Mouse (Mus musculus): ENCODE data around the gene Nudt21. TPM values are rescaled to one million over a fixed set of nuclear protein-coding genes. Genes with fewer than 3 reads are reported as not detected.

The Nudt21 gene
- polyA plus RNA-seq, 1 experiment from 2014 or later = 193 TPM

DNA sequence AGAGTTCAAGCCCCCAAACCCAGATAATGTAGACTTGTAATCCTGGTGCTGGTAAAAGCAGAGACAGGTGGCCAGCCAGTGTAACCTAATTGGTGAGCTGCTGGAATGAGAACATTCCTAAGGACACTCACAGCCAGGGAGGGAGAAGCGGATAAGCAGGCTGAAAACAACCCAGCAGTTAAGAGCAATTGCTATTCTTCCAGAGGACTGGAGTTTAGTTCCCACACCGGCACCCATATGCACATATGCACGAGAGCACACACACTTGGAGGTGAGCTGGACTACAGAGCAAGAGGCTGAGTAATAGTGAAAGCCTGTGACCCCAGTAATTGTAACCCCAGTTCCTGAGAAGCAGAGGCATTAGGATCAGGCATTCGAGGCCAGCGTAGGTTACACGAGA, 12.9 kb downstream of the Nudt21 start:
- Histone ChIP-seq H3K9me3 (no peaks in the 10 kb centered on the region), H3K27me3 (ENCODE audit: poor library complexity, severe bottlenecking) (no peaks in the 10 kb centered on the region), H3K36me3 (replicated peaks) (peaks cover 94% of the 10 kb centered on the region), H3K4me1 (no peaks in the 10 kb centered on the region), H3K4me3 (no peak overlapping the region), H3K27ac (no peak overlapping the region)
- DNase-seq (ENCODE audit: extremely low spot score, low spot score) = no peak
- 93% methylated on average over 6 of the region's 6 CpGs for WGBS

DNA sequence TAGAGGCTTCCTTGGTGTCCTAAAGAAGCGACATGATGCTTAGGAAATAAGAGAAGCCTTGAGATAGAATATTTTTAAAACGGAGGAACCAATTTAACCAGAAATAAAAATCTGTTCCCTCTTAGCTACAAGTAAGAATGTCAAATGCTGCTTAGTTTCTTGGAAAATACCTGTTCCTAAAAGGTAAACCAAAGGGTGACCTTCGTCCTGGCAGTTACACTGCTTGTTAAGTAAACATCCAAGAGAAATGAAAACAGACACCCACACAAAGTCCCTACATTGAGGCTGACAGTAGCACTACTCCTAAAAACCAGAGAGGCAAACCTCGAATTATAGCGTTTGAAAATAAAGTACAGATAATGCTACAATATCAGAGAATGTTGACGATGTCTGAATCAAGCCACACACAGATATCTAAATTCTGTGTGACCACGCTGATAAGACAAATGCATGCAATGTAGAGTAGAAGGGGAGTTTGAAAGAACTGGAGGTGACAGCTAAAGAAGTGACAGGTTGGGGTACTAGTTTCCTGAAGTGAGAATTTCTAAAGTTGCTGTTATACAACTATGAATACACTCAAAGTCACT, 23.7 kb downstream of the Nudt21 start:
- Histone ChIP-seq H3K27ac (peak overlapping the region; percentile 97), H3K36me3 (replicated peaks) (peaks cover 24% of the 10 kb centered on the region), H3K4me1 (peaks cover 36% of the 10 kb centered on the region), H3K9me3 (no peaks in the 10 kb centered on the region), H3K27me3 (ENCODE audit: poor library complexity, severe bottlenecking) (no peaks in the 10 kb centered on the region), H3K4me3 (peak overlapping the region; percentile 85)
- WGBS = 42% methylated on average over 7 of the region's 7 CpGs
- DNase-seq (ENCODE audit: extremely low spot score, low spot score) = no peak

DNA sequence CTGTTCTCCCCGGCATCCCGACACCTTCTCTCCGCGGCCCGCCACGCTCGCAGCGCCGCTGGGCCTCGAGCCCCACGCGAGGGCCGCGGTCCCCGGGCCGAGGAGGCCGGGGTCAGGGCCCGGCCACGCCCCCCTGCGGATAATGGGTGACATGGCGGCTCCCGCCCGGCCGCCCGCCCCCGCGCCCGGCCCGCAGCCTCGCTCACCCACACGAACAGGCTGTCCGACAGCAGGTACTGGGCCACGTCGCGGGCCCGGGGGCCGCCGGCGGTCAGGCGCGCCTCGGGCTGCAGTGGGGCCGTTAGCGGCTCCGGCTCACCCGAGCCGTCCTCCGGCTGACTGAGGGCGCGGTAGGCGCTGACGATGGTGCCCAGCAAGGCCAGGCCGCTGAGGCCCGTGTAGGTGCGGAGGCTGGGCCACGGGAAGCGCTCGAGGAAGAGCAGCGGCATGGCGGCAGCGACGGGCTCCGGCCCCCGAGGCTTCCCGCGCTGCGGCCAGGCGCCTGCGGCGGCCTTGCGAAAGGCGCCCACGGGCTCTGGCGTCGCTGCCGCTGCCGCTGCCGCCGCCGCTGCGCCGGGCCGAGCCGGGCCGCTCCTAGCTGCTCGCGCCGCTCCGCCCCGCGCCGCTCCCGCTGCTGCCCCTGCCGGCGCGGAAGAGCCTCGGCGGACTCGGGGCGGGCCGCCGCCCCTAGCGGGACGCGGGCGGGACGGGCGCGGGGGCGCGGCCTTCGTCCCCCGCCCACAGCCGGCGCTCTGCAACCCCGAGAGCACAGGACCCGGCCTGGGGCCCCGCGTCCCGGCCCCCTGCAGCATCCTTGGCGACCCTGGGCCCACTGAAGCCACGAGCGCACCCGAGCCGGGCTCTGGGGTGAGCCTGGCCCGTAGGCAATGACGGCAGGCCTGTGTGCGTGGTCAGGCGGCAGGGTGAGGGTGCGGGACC, 24.5 kb downstream of the Nudt21 start, which contains the start of gene Amfr:
Gene Amfr (minus strand): TSS at position 830 of the 939 bp plus-strand sequence.
- under 1% methylated on average over 103 of the region's 130 CpGs for WGBS
- peaks cover 24% of the 10 kb centered on the region for H3K36me3 ChIP-seq (replicated peaks)

DNA sequence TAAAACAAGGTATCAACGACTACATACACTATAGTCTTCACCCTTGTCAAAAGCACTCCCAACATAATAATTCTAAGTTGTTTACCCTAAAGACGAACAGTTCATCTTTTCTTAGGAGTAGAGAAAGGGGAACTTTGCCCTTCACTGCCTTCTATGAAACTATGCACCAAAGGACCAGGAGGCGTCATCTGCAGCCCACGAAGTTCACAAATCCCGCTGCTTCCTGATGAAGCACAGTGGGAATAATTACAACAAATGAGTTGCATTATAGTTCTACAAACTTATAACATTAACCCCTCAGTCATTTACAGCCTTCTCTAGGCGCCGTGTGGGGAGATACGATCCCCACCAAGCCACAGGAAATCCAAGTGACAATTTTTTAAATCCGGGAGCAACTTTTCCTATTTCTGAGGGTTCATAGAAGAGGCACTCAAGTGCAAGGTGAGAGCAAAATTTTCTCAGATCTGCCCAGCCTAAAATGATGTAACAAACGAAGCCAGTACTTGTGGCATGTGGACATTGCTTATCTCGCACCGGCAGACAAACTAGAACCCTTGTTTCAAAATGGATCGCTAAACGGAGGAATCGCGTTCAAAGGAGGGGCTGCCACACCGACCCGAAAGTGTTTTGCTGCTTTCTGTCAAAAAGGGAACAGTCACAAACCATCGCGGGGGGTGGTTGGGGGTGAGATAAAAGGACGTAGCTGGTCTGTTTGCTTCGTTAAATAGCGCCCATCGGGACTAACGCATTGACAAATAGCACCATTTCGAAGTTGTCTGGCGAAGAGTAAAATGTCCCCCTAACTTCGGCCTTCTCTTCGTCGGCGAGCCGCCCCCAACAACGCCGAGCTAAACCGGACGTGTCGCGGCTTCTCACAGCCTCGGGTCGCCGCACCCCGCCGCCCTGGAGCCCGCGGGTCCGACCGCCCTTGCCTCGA, 25.5 kb downstream of the Nudt21 start:
- peaks cover 26% of the 10 kb centered on the region for H3K36me3 ChIP-seq (replicated peaks)
- peaks cover 36% of the 10 kb centered on the region for H3K4me1 ChIP-seq
- no peaks in the 10 kb centered on the region for H3K9me3 ChIP-seq
- peak overlapping the region; percentile 97 for H3K27ac ChIP-seq
- no peaks in the 10 kb centered on the region for H3K27me3 ChIP-seq (ENCODE audit: poor library complexity, severe bottlenecking)
- peak overlapping the region; percentile 85 for H3K4me3 ChIP-seq
- no peak for DNase-seq (ENCODE audit: extremely low spot score, low spot score)
- WGBS = 7% methylated on average over 48 of the region's 48 CpGs

More for the DNA sequence above, 24.5 kb downstream of the Nudt21 start, which contains the start of gene Amfr:
- Histone ChIP-seq H3K9me3 (no peaks in the 10 kb centered on the region), H3K4me3 (peak within 1 kb of the TSS; percentile 85), H3K27me3 (ENCODE audit: poor library complexity, severe bottlenecking) (no peaks in the 10 kb centered on the region), H3K4me1 (peaks cover 36% of the 10 kb centered on the region), H3K27ac (peak within 1 kb of the TSS; percentile 97)
- peak; percentile 75 for DNase-seq (ENCODE audit: extremely low spot score, low spot score)

DNA sequence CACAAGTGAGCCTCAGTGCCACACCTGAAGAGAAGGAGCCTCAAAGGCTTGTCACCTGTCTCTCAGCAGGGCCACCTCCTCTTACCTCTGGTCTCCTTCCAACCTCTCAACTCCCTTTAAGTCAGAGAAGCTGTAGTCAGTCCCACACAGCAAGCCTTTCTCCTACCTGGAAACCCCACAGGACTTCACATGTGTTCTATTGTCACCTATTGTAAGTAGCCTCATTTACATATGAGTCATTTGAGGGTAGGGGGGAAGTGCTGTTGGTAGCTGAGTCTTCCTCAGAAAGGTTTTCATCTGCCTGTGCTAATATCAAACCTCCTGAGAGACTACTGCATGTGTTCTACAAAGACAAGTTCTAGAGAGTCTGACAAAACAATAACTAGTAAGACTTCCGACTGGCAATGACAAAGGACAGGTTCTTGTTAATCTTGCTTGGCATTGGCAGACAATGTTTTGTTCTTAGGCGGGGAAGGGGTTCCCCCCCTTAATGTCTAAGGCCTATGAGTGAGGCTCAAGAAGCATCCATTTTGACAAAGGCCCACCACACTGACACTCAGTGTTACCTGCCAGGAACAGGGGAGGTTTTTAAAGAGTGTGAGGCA, 26.6 kb downstream of the Nudt21 start:
- Histone ChIP-seq H3K4me1 (peaks cover 36% of the 10 kb centered on the region), H3K4me3 (peak overlapping the region; percentile 85), H3K27ac (no peak overlapping the region), H3K36me3 (replicated peaks) (peaks cover 25% of the 10 kb centered on the region), H3K9me3 (no peaks in the 10 kb centered on the region), H3K27me3 (ENCODE audit: poor library complexity, severe bottlenecking) (no peaks in the 10 kb centered on the region)
- no peak for DNase-seq (ENCODE audit: extremely low spot score, low spot score)
- WGBS = 39% methylated on average over 2 of the region's 2 CpGs

DNA sequence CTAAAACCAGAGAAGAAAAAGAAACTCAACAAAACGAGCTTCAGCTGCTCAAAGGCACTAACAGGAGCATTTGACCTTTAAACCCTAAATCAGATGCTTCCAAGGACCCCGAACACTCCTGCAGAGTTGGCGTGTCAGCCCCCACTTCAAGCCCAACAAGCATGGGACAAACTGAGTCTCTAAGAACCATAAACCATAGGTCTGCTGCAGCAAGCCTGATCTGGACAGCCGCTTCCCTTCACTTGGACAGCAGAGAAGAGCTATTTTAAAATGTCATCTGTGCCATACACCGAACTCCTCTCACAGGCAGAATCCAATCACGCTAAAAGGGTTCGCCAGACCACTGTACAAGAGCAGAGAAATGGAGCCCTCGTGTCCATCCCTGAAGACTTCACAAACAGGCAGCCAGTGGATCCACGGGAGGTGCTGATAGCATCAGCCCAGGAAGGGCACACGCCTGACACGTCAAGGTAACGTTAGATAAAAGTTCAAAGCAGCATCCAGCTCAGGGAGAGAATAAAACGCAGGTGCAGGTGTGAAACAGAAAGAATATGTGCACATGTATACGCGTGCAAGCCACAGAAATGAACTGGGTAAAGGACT, 27.5 kb downstream of the Nudt21 start:
- Histone ChIP-seq H3K27ac (no peak overlapping the region), H3K27me3 (ENCODE audit: poor library complexity, severe bottlenecking) (no peaks in the 10 kb centered on the region), H3K4me1 (peaks cover 36% of the 10 kb centered on the region), H3K36me3 (replicated peaks) (peaks cover 24% of the 10 kb centered on the region), H3K4me3 (no peak overlapping the region), H3K9me3 (no peaks in the 10 kb centered on the region)
- 69% methylated on average over 15 of the region's 15 CpGs for WGBS
- no peak for DNase-seq (ENCODE audit: extremely low spot score, low spot score)

DNA sequence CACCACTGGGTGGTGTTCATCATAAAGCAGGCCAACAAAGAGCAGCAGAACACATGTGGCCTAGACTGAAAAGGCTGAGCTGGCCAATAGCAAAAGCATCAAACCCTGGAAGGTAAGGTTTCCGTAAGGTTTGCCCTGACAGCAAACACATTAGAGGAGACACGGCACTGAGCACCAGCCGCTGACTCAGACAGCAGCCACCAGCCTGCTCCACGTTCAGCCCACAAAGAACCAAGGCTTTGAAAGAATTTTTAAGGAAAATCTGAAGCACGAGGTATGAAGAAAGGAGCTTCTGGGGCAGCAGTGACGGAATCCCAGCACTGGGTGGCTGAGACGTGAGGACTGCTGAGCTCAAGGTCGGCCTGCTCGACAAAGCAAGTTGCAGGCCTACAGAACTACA, 32.7 kb downstream of the Nudt21 start:
- peaks cover 68% of the 10 kb centered on the region for H3K36me3 ChIP-seq (replicated peaks)
- no peak overlapping the region for H3K4me3 ChIP-seq
- 90% methylated on average over 9 of the region's 9 CpGs for WGBS

DNA sequence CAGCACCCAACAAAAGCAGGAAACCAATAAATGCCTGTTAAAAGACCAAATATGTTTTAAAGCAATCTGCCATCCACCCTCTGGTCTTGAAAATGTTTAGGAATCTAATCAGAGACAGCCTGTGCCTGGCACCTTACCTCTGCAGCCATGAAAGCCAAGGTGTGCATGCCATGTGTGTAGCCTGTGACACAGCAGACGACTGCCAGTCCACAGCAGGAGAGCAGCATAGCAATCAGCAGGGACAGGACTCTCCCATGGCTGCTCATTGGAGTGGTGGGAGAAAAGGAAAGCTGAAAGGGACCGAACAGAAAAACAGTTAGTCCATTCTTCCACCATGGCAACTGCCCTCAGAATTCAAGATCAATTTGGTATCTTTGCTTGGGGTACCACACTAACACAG, 37.9 kb downstream of the Nudt21 start:
- Histone ChIP-seq H3K9me3 (no peaks in the 10 kb centered on the region), H3K4me1 (no peaks in the 10 kb centered on the region), H3K36me3 (replicated peaks) (peaks cover 83% of the 10 kb centered on the region), H3K4me3 (no peak overlapping the region), H3K27ac (no peak overlapping the region), H3K27me3 (ENCODE audit: poor library complexity, severe bottlenecking) (no peaks in the 10 kb centered on the region)
- no peak for DNase-seq (ENCODE audit: extremely low spot score, low spot score)
- 92% methylated on average over 2 of the region's 2 CpGs for WGBS

More for the DNA sequence above, 32.7 kb downstream of the Nudt21 start:
- H3K4me1 ChIP-seq = peaks cover 6% of the 10 kb centered on the region
- no peak for DNase-seq (ENCODE audit: extremely low spot score, low spot score)
- H3K27me3 ChIP-seq (ENCODE audit: poor library complexity, severe bottlenecking) = no peaks in the 10 kb centered on the region
- H3K9me3 ChIP-seq = no peaks in the 10 kb centered on the region
- H3K27ac ChIP-seq = no peak overlapping the region

DNA sequence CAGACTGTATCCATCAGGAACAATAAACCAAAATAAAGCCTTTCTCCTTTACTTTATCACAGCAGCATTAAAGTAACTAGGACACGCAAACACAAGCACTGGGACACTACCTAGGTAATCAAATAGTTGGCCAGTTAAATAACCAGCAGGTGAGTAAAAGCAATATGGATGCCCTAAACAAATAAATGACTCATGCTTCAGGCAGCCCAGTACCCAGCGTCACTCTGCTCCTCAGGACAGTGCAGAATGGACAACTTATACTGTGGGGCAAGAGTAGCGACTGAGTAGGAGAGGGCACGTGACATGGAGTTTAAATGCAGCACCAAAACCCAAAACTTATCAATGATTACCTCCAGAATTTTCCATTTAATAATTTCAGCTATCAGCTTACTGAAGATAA, 47.1 kb downstream of the Nudt21 start:
- Histone ChIP-seq H3K9me3 (peaks cover 16% of the 10 kb centered on the region), H3K27ac (no peak overlapping the region), H3K36me3 (replicated peaks) (peaks cover 86% of the 10 kb centered on the region), H3K4me3 (no peak overlapping the region), H3K27me3 (ENCODE audit: poor library complexity, severe bottlenecking) (no peaks in the 10 kb centered on the region), H3K4me1 (no peaks in the 10 kb centered on the region)
- WGBS = 93% methylated on average over 4 of the region's 4 CpGs
- DNase-seq (ENCODE audit: extremely low spot score, low spot score) = peak; percentile 1

DNA sequence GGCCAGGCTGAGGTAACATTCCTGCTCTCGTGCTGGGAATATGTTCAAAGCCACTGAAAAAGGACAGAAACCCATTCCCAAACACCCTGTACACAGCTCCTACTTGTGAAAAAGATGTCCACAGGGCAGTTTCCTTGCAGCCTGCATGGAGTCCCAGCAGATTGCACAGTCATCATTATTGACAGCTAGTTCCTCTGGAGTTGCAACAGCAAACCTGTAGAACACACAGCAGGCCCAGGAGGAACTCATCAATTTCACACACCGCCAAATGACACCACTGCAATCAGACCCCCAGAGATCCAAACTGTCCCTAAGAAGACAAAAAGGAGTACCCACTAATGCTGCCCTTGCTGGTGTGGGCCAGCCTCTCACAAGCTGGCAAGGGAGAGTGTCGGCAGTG, 52.1 kb downstream of the Nudt21 start:
- Histone ChIP-seq H3K4me1 (no peaks in the 10 kb centered on the region), H3K27ac (no peak overlapping the region), H3K36me3 (replicated peaks) (peaks cover 92% of the 10 kb centered on the region), H3K4me3 (no peak overlapping the region), H3K9me3 (no peaks in the 10 kb centered on the region), H3K27me3 (ENCODE audit: poor library complexity, severe bottlenecking) (no peaks in the 10 kb centered on the region)
- DNase-seq (ENCODE audit: extremely low spot score, low spot score) = peak; percentile 10
- WGBS = 92% methylated on average over 3 of the region's 3 CpGs

DNA sequence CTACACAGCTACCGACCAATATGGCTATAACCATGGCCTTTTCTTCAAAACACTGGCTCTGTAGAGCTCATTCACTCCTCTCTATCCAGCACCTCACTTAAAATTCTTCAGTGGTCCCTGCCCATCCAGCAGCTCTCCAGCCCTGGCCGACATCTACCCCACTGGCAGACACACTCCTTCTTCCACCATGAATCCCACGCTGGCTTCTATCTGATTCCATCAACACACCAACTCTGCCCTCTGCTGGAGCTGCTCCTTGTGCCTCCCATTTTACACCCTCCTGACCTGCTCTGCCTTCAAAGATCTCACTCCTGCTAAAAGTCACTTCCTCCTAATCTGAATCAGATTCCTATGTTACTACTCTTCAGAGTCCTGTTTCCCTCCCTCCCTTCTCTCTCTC, 53.0 kb downstream of the Nudt21 start:
- no peaks in the 10 kb centered on the region for H3K27me3 ChIP-seq (ENCODE audit: poor library complexity, severe bottlenecking)
- 85% methylated on average over 3 of the region's 3 CpGs for WGBS
- H3K36me3 ChIP-seq (replicated peaks) = peaks cover 92% of the 10 kb centered on the region
- no peaks in the 10 kb centered on the region for H3K4me1 ChIP-seq
- H3K9me3 ChIP-seq = no peaks in the 10 kb centered on the region
- no peak overlapping the region for H3K27ac ChIP-seq
- no peak overlapping the region for H3K4me3 ChIP-seq
- no peak for DNase-seq (ENCODE audit: extremely low spot score, low spot score)
